Mouse (Mus musculus) lung, adult 2 months (tissue): ENCODE data around the gene Pmel.

ENCODE experiments used
- CTCF ChIP-seq: fragments of 200-500 bp; IDR thresholded peaks from 2 replicates; pipeline ENCODE4 v1.5.1; 2011; ENCODE audit warnings: mild to moderate bottlenecking, low read length, control low read depth; ENCODE audit not compliant: insufficient read depth
- POLR2A ChIP-seq: fragments of 200-500 bp; IDR thresholded peaks from 2 replicates; pipeline ENCODE4 v1.6.1; 2011; ENCODE audit warnings: low read depth, mild to moderate bottlenecking, control low read depth, low read length, borderline replicate concordance; ENCODE audit errors: extremely low read depth

DNA sequence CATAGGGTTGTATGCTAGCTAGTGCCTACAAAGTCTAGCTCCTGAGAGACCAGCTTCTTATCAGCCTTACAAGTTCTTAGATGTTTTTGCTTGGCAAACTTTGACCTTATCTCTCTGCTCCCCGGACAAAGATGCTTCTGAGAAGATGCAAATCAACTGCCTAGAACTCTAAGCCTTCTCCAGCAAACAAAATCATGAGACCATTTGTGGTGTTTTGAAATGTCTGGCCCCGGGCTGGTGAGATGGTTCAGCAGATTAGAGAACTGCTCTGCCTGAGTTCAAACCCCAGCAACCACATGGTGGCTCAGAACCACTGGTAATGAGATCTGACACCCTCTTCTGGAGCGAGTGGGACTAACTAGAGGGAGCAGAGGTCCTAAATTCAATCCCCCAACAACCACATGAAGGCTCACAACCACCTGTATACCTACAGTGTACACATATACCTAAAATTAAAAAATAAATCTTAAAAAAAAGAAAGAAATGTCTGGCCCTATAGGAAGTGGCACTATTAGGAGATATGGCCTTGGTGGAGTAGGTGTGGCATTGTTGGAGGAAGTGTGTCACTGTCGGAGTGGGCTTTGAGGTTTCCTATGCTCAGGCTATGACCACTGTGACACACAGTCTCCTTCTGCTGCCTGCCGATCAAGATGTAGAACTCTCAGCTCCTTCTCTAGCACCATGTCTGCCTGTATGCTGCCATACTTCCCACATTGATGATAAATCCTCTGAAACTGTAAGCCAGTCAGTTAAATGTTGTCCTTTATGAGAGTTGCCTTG, 40.4 kb upstream of the Pmel start:
- TF ChIP-seq POLR2A (no peak), CTCF (no peak)
